Mouse (Mus musculus) testis, adult 2 months (tissue): ENCODE results near the gene Plcb3. TPM values are rescaled to one million over a fixed set of nuclear protein-coding genes. Genes with fewer than 3 reads are reported as not detected.
A peak's percentile ranks its signal among the peaks of the same experiment; 100 is the strongest.

Source experiments
- H3K27ac ChIP-seq: fragments of 200-500 bp; 2 replicates; pipeline ENCODE4 v1.5.1; 2012; ENCODE audit warnings: low read depth, low read length; ENCODE audit not compliant: control insufficient read depth, insufficient read depth
- H3K27me3 ChIP-seq: fragments of 200-500 bp; 2 replicates; pipeline ENCODE4 v1.6.1; 2012; ENCODE audit warnings: mild to moderate bottlenecking, low read length, moderate library complexity; ENCODE audit not compliant: control insufficient read depth, insufficient read depth
- H3K36me3 ChIP-seq: fragments of 200-500 bp; 2 replicates; pipeline ENCODE4 v1.6.1; 2012; ENCODE audit warnings: mild to moderate bottlenecking, low read length; ENCODE audit not compliant: control insufficient read depth, insufficient read depth
- H3K4me1 ChIP-seq: fragments of 200-500 bp; 2 replicates; pipeline ENCODE4 v1.6.1; 2012; ENCODE audit warnings: low read length; ENCODE audit not compliant: control insufficient read depth, insufficient read depth
- H3K4me3 ChIP-seq: fragments of 200-500 bp; 2 replicates; pipeline ENCODE4 v1.5.1; 2012; ENCODE audit warnings: low read depth, mild to moderate bottlenecking, low read length, moderate library complexity, mixed read lengths; ENCODE audit not compliant: control insufficient read depth
- CTCF ChIP-seq: fragments of 200-500 bp; IDR thresholded peaks from 2 replicates; pipeline ENCODE4 v1.5.1; 2012; ENCODE audit warnings: low read depth, mild to moderate bottlenecking, inconsistent platforms, low read length, moderate library complexity; ENCODE audit not compliant: control insufficient read depth, insufficient read depth, insufficient replicate concordance
- POLR2A ChIP-seq: fragments of 200-500 bp; IDR thresholded peaks from 2 replicates; pipeline ENCODE4 v1.6.1; 2012; ENCODE audit warnings: low read depth, mild to moderate bottlenecking, inconsistent platforms, low read length, moderate library complexity; ENCODE audit not compliant: control insufficient read depth
- polyA plus RNA-seq: library from polyadenylated mRNA; depleted of rRNA; stranded (reverse); fragments of >200 nt; gene quantifications from 2 replicates; pipeline ENCODE4 v1.2.3, GENCODE M21; 2012

The Plcb3 gene
- polyA plus RNA-seq, 1 experiment, result 13.9 TPM

- Histone ChIP-seq H3K27me3 (no peaks in the 10 kb centered on the region), H3K4me3 (peak overlapping the region; percentile 85), H3K27ac (no peak overlapping the region), H3K36me3 (no peaks in the 10 kb centered on the region), H3K4me1 (peaks cover 41% of the 10 kb centered on the region)
- no peak for TF ChIP-seq CTCF
- no peak for TF ChIP-seq POLR2A
These were observed 50.5 kb downstream of the Plcb3 start for GRCm38 (mm10) chr19:6925611-6926329.

GRCm38 (mm10) chr19:6925307-6925573 is 51.0 kb downstream of the Plcb3 start, which contains the start of gene Catsperz:
Gene Catsperz, minus strand, starts transcription at chr19:6925380.
- Histone ChIP-seq H3K4me3 (peak within 1 kb of the TSS; percentile 85), H3K27me3 (no peaks in the 10 kb centered on the region), H3K27ac (peak within 1 kb of the TSS; percentile 61), H3K4me1 (peaks cover 45% of the 10 kb centered on the region), H3K36me3 (no peaks in the 10 kb centered on the region)
- TF ChIP-seq POLR2A (peak; percentile 69; the same call in 1 of the 2 replicates), CTCF (no peak)

GRCm38 (mm10) chr19:6924461-6925306 is 51.6 kb downstream of the Plcb3 start:
- Histone ChIP-seq H3K27ac (peak overlapping the region; percentile 61), H3K36me3 (no peaks in the 10 kb centered on the region), H3K27me3 (no peaks in the 10 kb centered on the region), H3K4me3 (peak overlapping the region; percentile 85), H3K4me1 (peaks cover 50% of the 10 kb centered on the region)
- TF ChIP-seq CTCF, result peak; percentile 48; the same call in 1 of the 2 replicates
- no peak for TF ChIP-seq POLR2A

- Histone ChIP-seq H3K27me3 (no peaks in the 10 kb centered on the region), H3K27ac (no peak overlapping the region), H3K36me3 (no peaks in the 10 kb centered on the region), H3K4me1 (peaks cover 50% of the 10 kb centered on the region), H3K4me3 (0 out of 2 replicates have a peak overlapping the region, but pooled peaks have one; percentile 3)
- TF ChIP-seq POLR2A (no peak; the same call in 1 of the 2 replicates), CTCF (no peak)
These were observed 53.2 kb downstream of the Plcb3 start for GRCm38 (mm10) chr19:6922901-6923735.

GRCm38 (mm10) chr19:6921647-6922567 is 54.4 kb downstream of the Plcb3 start, which contains the start of gene Esrra:
Gene Esrra, minus strand, starts transcription at chr19:6921813.
- Histone ChIP-seq H3K27ac (peak within 1 kb of the TSS; percentile 51), H3K4me3 (peak within 1 kb of the TSS; percentile 83), H3K36me3 (no peaks in the 10 kb centered on the region), H3K4me1 (peaks cover 40% of the 10 kb centered on the region), H3K27me3 (no peaks in the 10 kb centered on the region)
- TF ChIP-seq CTCF, result no peak
- peak; percentile 74 for TF ChIP-seq POLR2A
